Mouse (Mus musculus): ENCODE results near the gene H2al1m. TPM values are rescaled to one million over a fixed set of nuclear protein-coding genes. Genes with fewer than 3 reads are reported as not detected.
"Not testable (repeated sequence)": the region's sequence is repeated elsewhere in the genome, so short reads cannot be mapped to it uniquely, and the experiment has no call there.

H2al1m gene
- total and polyA plus RNA-seq, 2 experiments from 2014 or later: not detected

GRCm38 (mm10) chrX:9298413-9298864, 14.9 kb downstream of the H2al1m start:
- no peak overlapping the region for H3K9ac ChIP-seq (replicated peaks; ENCODE audit: low read depth, low read length)
- no peaks in the 10 kb centered on the region for H3K36me3 ChIP-seq (replicated peaks; ENCODE audit: control insufficient read depth, insufficient read depth, low read length)
- no peaks in the 10 kb centered on the region for H3K4me1 ChIP-seq (ENCODE audit: control insufficient read depth, insufficient read depth)
- no peak overlapping the region for H3K4me3 ChIP-seq (ENCODE audit: low read depth, low read length)
- no peak for ATAC-seq (ENCODE audit: insufficient read depth, low read depth)
- no peaks in the 10 kb centered on the region for H3K9me3 ChIP-seq (replicated peaks; ENCODE audit: control insufficient read depth, low read length)
- no peak for DNase-seq (ENCODE audit: low spot score)
- H3K27me3 ChIP-seq (ENCODE audit: control insufficient read depth, insufficient read depth, low read length): no peaks in the 10 kb centered on the region
- no peak overlapping the region for H3K27ac ChIP-seq (ENCODE audit: low read depth)
- H3K4me2 ChIP-seq (ENCODE audit: low read depth, low read length): no peak overlapping the region
- 80% methylated on average over 5 of the region's 5 CpGs for WGBS
- no peak for TF ChIP-seq CTCF (IDR thresholded peaks at IDR 0.05; ENCODE audit: low read depth)
- TF ChIP-seq EP300 (IDR thresholded peaks at IDR 0.05; ENCODE audit: low read depth): no peak

- H3K36me3 ChIP-seq (replicated peaks; ENCODE audit: control insufficient read depth, insufficient read depth, low read length): no peaks in the 10 kb centered on the region
- no peak overlapping the region for H3K9ac ChIP-seq (replicated peaks; ENCODE audit: low read depth, low read length)
- H3K4me2 ChIP-seq (ENCODE audit: low read depth, low read length): no peak overlapping the region
- TF ChIP-seq EP300 (IDR thresholded peaks at IDR 0.05; ENCODE audit: low read depth): no peak
- no peak for TF ChIP-seq CTCF (IDR thresholded peaks at IDR 0.05; ENCODE audit: low read depth)
- H3K27ac ChIP-seq (ENCODE audit: low read depth): no peak overlapping the region
- ATAC-seq (ENCODE audit: insufficient read depth, low read depth): no peak
- no peak for DNase-seq (ENCODE audit: low spot score)
- H3K4me3 ChIP-seq (ENCODE audit: low read depth, low read length): no peak overlapping the region
- WGBS: 75% methylated on average over 5 of the region's 5 CpGs
- no peaks in the 10 kb centered on the region for H3K4me1 ChIP-seq (ENCODE audit: control insufficient read depth, insufficient read depth)
- no peaks in the 10 kb centered on the region for H3K9me3 ChIP-seq (replicated peaks; ENCODE audit: control insufficient read depth, low read length)
- H3K27me3 ChIP-seq (ENCODE audit: control insufficient read depth, insufficient read depth, low read length): no peaks in the 10 kb centered on the region
Measured at GRCm38 (mm10) chrX:9302791-9303190, 19.2 kb downstream of the H2al1m start.

GRCm38 (mm10) chrX:9303455-9303854, 19.9 kb downstream of the H2al1m start:
- H3K4me1 ChIP-seq (ENCODE audit: control insufficient read depth, insufficient read depth): no peaks in the 10 kb centered on the region
- 33% methylated on average over 1 of the region's 1 CpGs for WGBS
- no peak for ATAC-seq (ENCODE audit: insufficient read depth, low read depth)

GRCm38 (mm10) chrX:9316457-9316856, 32.9 kb downstream of the H2al1m start:
- not testable (repeated sequence) for H3K36me3 ChIP-seq (replicated peaks; ENCODE audit: control insufficient read depth, insufficient read depth, low read length); H3K4me1 ChIP-seq (ENCODE audit: control insufficient read depth, insufficient read depth); H3K4me2 ChIP-seq (ENCODE audit: low read depth, low read length); H3K4me3 ChIP-seq (ENCODE audit: low read depth, low read length); H3K27me3 ChIP-seq (ENCODE audit: control insufficient read depth, insufficient read depth, low read length); H3K9me3 ChIP-seq (replicated peaks; ENCODE audit: control insufficient read depth, low read length); H3K27ac ChIP-seq (ENCODE audit: low read depth); DNase-seq (ENCODE audit: low spot score); ATAC-seq (ENCODE audit: insufficient read depth, low read depth); H3K9ac ChIP-seq (replicated peaks; ENCODE audit: low read depth, low read length)

More at GRCm38 (mm10) chrX:9303455-9303854, 19.9 kb downstream of the H2al1m start:
- DNase-seq (ENCODE audit: low spot score): no peak
- no peak overlapping the region for H3K27ac ChIP-seq (ENCODE audit: low read depth)
- no peak overlapping the region for H3K4me2 ChIP-seq (ENCODE audit: low read depth, low read length)
- no peaks in the 10 kb centered on the region for H3K9me3 ChIP-seq (replicated peaks; ENCODE audit: control insufficient read depth, low read length)
- H3K36me3 ChIP-seq (replicated peaks; ENCODE audit: control insufficient read depth, insufficient read depth, low read length): no peaks in the 10 kb centered on the region
- TF ChIP-seq EP300 (IDR thresholded peaks at IDR 0.05; ENCODE audit: low read depth) (no peak), CTCF (IDR thresholded peaks at IDR 0.05; ENCODE audit: low read depth) (no peak)
- H3K4me3 ChIP-seq (ENCODE audit: low read depth, low read length): no peak overlapping the region
- H3K27me3 ChIP-seq (ENCODE audit: control insufficient read depth, insufficient read depth, low read length): no peaks in the 10 kb centered on the region
- H3K9ac ChIP-seq (replicated peaks; ENCODE audit: low read depth, low read length): no peak overlapping the region

GRCm38 (mm10) chrX:9327954-9328353, 44.4 kb downstream of the H2al1m start:
- 86% methylated on average over 22 of the region's 26 CpGs for WGBS
- not testable (repeated sequence) for H3K36me3 ChIP-seq (replicated peaks; ENCODE audit: control insufficient read depth, insufficient read depth, low read length); DNase-seq (ENCODE audit: low spot score); H3K27ac ChIP-seq (ENCODE audit: low read depth); H3K27me3 ChIP-seq (ENCODE audit: control insufficient read depth, insufficient read depth, low read length); H3K9me3 ChIP-seq (replicated peaks; ENCODE audit: control insufficient read depth, low read length); H3K4me1 ChIP-seq (ENCODE audit: control insufficient read depth, insufficient read depth); H3K9ac ChIP-seq (replicated peaks; ENCODE audit: low read depth, low read length); H3K4me2 ChIP-seq (ENCODE audit: low read depth, low read length); H3K4me3 ChIP-seq (ENCODE audit: low read depth, low read length); ATAC-seq (ENCODE audit: insufficient read depth, low read depth)

- not testable (repeated sequence) for H3K9ac ChIP-seq (replicated peaks; ENCODE audit: low read depth, low read length); H3K36me3 ChIP-seq (replicated peaks; ENCODE audit: control insufficient read depth, insufficient read depth, low read length); H3K4me3 ChIP-seq (ENCODE audit: low read depth, low read length); H3K27ac ChIP-seq (ENCODE audit: low read depth); H3K4me1 ChIP-seq (ENCODE audit: control insufficient read depth, insufficient read depth); H3K9me3 ChIP-seq (replicated peaks; ENCODE audit: control insufficient read depth, low read length); DNase-seq (ENCODE audit: low spot score); ATAC-seq (ENCODE audit: insufficient read depth, low read depth); H3K4me2 ChIP-seq (ENCODE audit: low read depth, low read length); H3K27me3 ChIP-seq (ENCODE audit: control insufficient read depth, insufficient read depth, low read length)
- WGBS: 73% methylated on average over 12 of the region's 12 CpGs
Measured at GRCm38 (mm10) chrX:9332366-9332962, 48.9 kb downstream of the H2al1m start.

Data from heart, postnatal 0 days (tissue).